Mouse (Mus musculus) ES-Bruce4 (cell line): Measurements from ENCODE around the gene Tex12.

ENCODE experiments used
- CTCF ChIP-seq: IDR thresholded peaks from one replicate; pipeline ENCODE4 v1.8.1; 2011; ENCODE audit warnings: low read depth, low read length
- EP300 ChIP-seq: IDR thresholded peaks from 2 replicates; pipeline ENCODE4 v1.6.1; 2011; ENCODE audit warnings: low read depth, low read length; ENCODE audit not compliant: insufficient read depth

DNA sequence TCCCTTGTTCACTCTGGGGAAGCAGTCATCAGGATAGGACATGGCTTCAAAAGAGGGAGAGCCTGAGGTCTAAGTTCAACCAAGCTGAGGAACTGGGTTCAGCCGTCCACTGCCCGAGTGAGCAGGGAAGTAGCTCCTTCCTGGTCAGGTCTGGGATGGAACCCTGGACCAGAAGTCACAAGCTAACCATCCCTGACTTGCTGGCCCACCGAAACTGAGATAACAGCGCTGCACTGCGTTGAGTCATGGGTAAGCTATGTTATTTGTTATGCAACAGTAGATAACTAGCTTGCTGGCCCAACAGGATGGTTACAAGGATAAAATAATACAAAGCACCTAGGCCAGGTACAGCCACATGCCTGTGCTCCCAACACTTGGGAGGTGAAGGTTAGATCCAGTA is 45.7 kb downstream of the Tex12 start:
- TF ChIP-seq EP300 (no peak), CTCF (no peak)
